Mouse (Mus musculus): Measurements from ENCODE around the gene C1galt1. TPM values are rescaled to one million over a fixed set of nuclear protein-coding genes. Genes with fewer than 3 reads are reported as not detected.

The C1galt1 gene
- polyA plus RNA-seq, 1 experiment from 2014 or later = 1.6 TPM

DNA sequence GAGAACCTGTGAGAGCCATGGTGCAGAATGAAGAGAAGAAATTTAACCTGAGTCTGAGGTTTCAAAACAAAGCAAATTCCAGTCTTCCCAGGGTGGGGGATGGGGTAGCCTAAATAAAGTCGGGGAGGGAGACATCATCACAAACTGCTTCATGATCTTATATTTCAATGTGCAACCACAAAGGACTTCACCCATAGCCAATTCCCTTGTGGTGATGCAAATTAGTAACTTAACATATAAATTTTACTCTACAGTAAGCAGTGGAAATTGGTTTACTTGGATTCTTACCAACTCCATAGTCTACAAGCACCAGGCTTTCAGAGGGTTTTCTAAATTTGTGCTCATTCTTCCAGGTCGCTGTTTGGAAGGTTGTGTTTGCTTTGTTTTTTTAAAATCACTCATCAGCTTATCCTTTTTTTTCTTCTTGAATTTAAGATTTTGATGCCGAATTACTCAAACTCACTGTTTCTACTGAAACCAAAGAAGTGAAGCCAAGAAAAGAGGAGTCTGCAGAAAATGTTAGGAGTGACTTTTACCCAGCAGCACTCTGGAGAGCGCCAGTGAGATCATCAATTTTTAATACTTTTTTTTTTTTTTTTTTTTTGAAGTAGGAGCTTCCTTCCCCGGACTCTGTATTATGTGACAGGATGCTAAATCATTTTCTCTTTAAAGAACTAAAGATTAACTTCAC, 41.5 kb downstream of the C1galt1 start:
- H3K9me3 ChIP-seq (replicated peaks; ENCODE audit: control insufficient read depth, low read length, poor library complexity, severe bottlenecking) = no peaks in the 10 kb centered on the region
- no peaks in the 10 kb centered on the region for H3K4me1 ChIP-seq (ENCODE audit: control insufficient read depth, insufficient read depth, low read length)
- H3K4me2 ChIP-seq (ENCODE audit: low read length) = no peak overlapping the region
- H3K9ac ChIP-seq (ENCODE audit: low read depth, low read length) = no peak overlapping the region
- no peak overlapping the region for H3K4me3 ChIP-seq (ENCODE audit: low read depth, low read length)
- H3K36me3 ChIP-seq (ENCODE audit: control insufficient read depth, insufficient read depth, low read length) = no peaks in the 10 kb centered on the region
- no peak overlapping the region for H3K27ac ChIP-seq (ENCODE audit: low read length)
- no peak for ATAC-seq
- no peaks in the 10 kb centered on the region for H3K27me3 ChIP-seq (ENCODE audit: control insufficient read depth, insufficient read depth, low read depth, low read length)
- WGBS = 77% methylated on average over 5 of the region's 5 CpGs

GRCm38 (mm10) chr6:7886685-7887004, 42.0 kb downstream of the C1galt1 start:
- H3K9me3 ChIP-seq (replicated peaks; ENCODE audit: control insufficient read depth, low read length, poor library complexity, severe bottlenecking) = no peaks in the 10 kb centered on the region
- no peak overlapping the region for H3K9ac ChIP-seq (ENCODE audit: low read depth, low read length)
- H3K27ac ChIP-seq (ENCODE audit: low read length) = no peak overlapping the region
- H3K4me1 ChIP-seq (ENCODE audit: control insufficient read depth, insufficient read depth, low read length) = no peaks in the 10 kb centered on the region
- H3K36me3 ChIP-seq (ENCODE audit: control insufficient read depth, insufficient read depth, low read length) = no peaks in the 10 kb centered on the region
- H3K4me2 ChIP-seq (ENCODE audit: low read length) = no peak overlapping the region
- no peaks in the 10 kb centered on the region for H3K27me3 ChIP-seq (ENCODE audit: control insufficient read depth, insufficient read depth, low read depth, low read length)
- WGBS = 70% methylated on average over 2 of the region's 2 CpGs
- H3K4me3 ChIP-seq (ENCODE audit: low read depth, low read length) = no peak overlapping the region
- ATAC-seq = no peak

DNA sequence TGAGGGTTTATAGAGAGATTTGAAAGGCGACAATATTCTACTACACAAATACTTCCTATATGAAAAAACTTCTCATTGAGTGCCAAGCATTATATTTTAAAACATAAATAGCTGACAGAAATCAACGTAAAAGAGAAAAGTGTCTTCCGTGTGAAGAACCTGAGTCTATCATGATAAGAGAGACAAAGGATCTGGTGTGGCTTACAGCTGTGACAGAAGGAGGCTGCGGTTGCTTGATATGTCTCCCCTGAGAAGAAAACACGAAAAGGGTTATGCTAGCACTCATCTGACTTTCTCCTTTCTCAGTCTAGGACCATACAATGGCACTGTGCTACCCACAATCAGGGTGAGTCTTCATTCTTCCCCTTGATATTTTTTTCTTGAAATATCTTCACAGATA, 51.7 kb downstream of the C1galt1 start:
- Histone ChIP-seq H3K4me3 (ENCODE audit: low read depth, low read length) (no peak overlapping the region), H3K4me2 (ENCODE audit: low read length) (no peak overlapping the region), H3K27ac (ENCODE audit: low read length) (no peak overlapping the region), H3K9ac (ENCODE audit: low read depth, low read length) (no peak overlapping the region), H3K9me3 (replicated peaks; ENCODE audit: control insufficient read depth, low read length, poor library complexity, severe bottlenecking) (no peaks in the 10 kb centered on the region), H3K4me1 (ENCODE audit: control insufficient read depth, insufficient read depth, low read length) (no peaks in the 10 kb centered on the region), H3K36me3 (ENCODE audit: control insufficient read depth, insufficient read depth, low read length) (no peaks in the 10 kb centered on the region), H3K27me3 (ENCODE audit: control insufficient read depth, insufficient read depth, low read depth, low read length) (no peaks in the 10 kb centered on the region)
- 94% methylated on average over 5 of the region's 5 CpGs for WGBS
- ATAC-seq = no peak

- Histone ChIP-seq H3K4me2 (ENCODE audit: low read length) (no peak overlapping the region), H3K4me1 (ENCODE audit: control insufficient read depth, insufficient read depth, low read length) (no peaks in the 10 kb centered on the region), H3K36me3 (ENCODE audit: control insufficient read depth, insufficient read depth, low read length) (no peaks in the 10 kb centered on the region), H3K9ac (ENCODE audit: low read depth, low read length) (no peak overlapping the region), H3K4me3 (ENCODE audit: low read depth, low read length) (no peak overlapping the region), H3K9me3 (replicated peaks; ENCODE audit: control insufficient read depth, low read length, poor library complexity, severe bottlenecking) (no peaks in the 10 kb centered on the region), H3K27ac (ENCODE audit: low read length) (no peak overlapping the region), H3K27me3 (ENCODE audit: control insufficient read depth, insufficient read depth, low read depth, low read length) (no peaks in the 10 kb centered on the region)
- whole genome bisulfite sequencing = 85% methylated on average over 2 of the region's 2 CpGs
- ATAC-seq = no peak
These were observed 67.4 kb downstream of the C1galt1 start for GRCm38 (mm10) chr6:7912015-7912414.

Other genes starting within 250 kb of the C1galt1 start
- gene Asns, start 151.6 kb upstream of the C1galt1 start, polyA plus RNA-seq (2015; fragmentation: Nextera tagmentation; extraction: Ambion mirVana) = 104 and 114 TPM in 2 replicates

All from midbrain, embryonic 16.5 days (tissue).